Mouse (Mus musculus) cerebellum, adult 11 months (tissue): ENCODE data around the gene Nfkbil1.
A peak's percentile ranks its signal among the peaks of the same experiment; 100 is the strongest.

Source experiments
- DNase-seq: peaks from one replicate; pipeline ENCODE4 v3.0.0; 2022

Gene Nfkbil1

DNA sequence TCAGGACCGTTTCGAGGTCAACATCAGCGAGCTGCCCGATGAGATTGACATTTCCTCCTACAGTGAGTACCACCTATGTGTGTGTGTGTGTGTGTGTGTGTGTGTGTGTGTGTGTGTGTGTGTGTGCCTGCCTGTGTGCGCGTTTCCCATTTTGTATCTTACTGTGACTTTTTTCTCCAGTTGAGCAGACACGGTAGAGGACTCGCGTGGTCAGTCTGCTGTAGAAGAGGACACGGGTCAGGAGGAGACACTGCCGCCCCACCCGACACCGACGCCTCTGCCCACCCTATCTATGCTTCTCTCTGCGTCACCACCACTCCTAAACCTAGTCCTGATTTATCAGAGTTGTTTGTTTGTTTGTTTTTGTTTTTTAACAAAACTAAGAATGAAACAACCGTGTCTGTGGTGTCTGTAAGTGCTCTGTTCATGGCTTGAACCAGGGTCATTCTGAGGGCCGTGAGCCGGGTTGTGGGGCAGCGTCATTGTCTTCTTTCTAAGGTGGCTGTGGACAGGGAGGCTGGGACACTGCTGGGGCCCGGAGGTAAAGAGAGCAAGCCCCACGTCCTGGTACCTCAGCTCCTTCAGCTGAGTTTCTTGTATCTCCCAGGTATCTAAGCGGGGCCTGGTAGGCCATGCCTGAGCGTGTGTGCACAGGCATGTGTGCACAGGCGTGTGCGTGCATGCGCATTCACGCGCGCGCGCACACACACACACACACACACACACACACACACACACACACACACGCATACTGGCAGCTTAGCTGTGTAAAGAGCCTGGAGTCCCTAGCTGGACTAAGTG, 17.9 kb upstream of the Nfkbil1 start:
- no peak for DNase-seq

DNA sequence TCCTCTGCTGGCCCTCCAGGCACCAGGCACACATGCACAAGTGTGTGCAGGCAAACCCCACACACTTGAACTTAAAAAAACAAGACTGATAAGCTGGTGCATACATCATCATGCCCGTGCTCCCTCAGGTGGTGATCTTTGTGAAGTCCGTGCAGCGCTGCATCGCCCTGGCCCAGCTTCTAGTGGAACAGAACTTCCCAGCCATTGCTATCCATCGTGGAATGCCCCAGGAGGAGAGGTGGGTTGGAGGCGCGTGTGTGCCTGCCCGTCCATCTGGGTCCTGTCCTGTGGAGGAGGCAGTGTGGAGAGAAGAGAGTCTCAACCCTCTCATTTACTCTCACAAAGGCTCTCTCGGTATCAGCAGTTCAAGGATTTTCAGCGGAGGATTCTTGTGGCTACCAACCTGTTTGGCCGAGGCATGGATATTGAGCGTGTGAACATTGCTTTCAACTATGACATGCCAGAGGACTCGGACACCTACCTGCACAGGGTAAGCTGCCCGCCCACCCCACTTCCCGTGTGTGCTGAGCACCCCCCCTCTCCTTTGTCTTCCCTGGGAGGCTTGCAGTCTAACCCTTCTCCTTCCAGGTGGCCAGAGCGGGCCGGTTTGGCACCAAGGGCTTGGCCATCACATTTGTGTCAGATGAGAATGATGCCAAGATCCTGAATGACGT, 17.2 kb upstream of the Nfkbil1 start:
- no peak for DNase-seq

DNA sequence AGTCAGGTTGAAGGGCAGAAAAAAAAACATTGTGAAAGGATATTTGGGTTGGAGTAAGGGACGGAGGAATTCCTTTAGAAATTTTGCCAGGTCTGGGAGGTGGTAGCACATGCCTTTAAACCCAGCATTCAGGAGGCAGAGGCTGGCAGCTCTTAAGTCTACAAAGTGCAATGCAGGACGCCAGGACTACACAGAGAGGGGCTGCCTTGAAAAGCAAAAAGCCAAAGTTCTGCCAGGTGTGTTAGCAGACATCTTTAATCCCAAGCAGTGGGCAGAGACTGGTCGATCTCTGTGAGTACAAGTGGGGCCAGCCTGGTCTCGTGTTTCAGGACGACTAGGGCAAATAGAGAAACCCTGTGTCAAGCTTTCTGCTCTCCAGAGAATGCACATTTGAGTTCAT, 16.4 kb upstream of the Nfkbil1 start:
- no peak for DNase-seq

GRCm38 (mm10) chr17:35251162-35251719, 15.6 kb upstream of the Nfkbil1 start:
- no peak for DNase-seq

DNA sequence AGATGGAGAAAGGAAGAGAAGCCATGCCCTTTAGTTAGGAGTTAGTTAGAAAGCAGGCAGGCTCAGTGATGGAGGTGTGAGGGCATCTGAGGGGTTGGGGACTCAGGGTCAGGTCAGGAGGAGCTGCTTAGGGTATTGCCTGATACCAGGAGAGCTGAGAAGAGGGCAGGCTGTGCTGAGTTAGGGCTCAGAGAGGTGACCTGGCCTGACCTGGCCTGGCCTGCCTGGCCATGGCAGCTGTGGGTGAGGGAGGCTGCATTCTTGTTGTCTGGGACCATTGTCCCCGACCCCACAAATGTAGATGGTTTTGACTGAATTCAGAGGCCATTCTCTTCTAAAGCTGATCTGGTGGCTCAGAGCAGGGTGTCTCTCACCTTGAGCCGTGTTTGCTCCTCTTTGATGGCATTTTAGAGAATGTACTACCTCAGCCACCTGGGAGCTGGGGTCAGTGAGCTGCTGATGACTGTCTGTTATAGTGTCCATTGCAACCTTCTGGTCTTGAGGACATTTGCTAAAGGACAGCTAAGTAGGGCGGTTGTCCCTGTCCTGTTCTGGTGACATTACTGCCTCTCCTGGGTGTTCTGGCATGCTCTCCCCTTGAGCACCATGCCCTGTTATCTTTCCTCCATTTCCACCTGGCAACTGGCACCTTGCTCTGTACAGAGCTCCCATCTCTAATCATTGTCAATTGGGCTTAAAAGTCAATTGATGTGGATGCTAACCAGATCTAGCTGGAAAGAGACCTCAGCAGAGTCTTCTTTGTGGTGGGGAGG, 14.9 kb upstream of the Nfkbil1 start:
- DNase-seq, result no peak

GRCm38 (mm10) chr17:35249451-35250197, 14.0 kb upstream of the Nfkbil1 start:
- no peak for DNase-seq

GRCm38 (mm10) chr17:35248986-35249385, 13.4 kb upstream of the Nfkbil1 start:
- no peak for DNase-seq

DNA sequence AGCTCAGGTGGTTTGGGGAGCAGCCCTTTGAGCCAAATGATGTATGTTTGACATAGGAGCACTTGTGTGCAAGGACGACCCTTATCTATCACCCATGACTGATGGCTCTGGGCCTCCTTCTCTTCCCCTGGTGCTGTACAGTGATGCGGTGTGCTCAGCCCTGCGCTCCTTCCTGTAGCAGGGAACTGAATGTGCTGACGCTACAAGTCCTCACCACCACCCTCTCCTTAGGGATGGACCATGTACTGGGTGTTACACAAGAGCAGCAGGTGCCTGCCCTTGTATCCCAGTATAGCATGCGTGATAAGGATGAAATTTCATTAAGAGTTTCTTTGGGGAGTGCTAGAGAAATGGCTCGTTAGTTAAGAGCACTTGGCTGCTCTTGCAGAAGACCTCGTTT, 11.6 kb upstream of the Nfkbil1 start:
- DNase-seq, result no peak

DNA sequence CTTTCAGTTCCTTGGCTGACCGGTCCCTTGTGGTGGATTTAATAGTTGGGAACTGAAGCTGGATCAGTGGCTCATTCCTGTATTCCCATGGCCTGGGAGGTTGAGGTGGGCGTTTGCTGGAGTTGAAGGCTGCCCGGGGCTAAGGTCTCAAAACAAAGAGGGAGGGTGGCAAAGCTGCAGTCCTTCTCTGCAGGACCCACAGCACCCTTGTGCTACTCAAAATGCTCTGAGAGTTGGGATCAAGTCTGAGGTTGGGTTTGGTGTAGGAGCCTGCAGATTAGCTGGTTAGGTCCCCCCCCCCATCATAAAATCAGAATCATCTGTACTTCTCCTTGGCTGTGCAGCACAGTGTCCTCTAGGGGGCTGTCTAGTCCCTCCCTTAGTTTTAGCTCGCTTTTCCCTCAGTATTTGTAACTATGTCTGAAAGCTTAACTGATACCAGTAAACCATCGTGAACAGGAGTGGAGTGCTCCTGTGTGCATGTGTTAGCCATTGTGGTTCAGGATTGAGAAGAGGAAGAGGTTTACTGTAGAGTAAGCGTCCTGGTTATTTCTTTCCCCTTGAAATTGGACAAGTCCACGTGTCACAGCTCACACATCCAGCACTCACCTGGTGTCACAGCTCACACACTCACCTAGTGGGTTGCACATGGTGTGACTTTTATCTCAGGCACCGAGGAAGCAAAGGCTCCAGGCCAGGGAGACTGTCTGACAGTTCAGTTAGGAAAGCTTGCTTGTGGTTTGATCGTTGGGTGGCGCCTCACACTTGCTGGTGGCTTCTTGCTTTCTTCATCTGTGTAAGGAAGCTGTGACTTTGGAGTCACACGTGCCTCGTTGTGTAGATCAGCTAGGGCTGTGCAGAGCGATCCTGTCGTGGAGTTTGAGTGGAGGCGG, 10.4 kb upstream of the Nfkbil1 start:
- DNase-seq, result no peak

- no peak for DNase-seq
Observed at GRCm38 (mm10) chr17:35244999-35245398, 9.4 kb upstream of the Nfkbil1 start.

DNA sequence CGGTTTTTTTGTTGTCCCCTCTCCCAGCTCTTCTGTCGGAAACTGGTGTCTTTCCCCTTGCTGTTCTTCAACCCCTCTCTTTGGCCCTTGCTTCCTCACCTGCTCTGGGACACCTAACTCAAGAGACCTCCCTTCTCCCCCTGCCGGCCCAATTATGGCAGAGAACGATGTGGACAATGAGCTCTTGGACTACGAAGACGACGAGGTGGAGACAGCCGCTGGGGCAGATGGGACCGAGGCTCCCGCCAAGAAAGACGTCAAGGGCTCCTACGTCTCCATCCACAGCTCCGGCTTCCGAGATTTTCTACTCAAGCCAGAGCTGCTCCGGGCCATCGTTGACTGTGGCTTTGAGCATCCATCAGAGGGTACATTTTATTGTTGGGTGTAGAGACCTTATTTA, 7.5 kb upstream of the Nfkbil1 start:
- DNase-seq, result peak; percentile 56

DNA sequence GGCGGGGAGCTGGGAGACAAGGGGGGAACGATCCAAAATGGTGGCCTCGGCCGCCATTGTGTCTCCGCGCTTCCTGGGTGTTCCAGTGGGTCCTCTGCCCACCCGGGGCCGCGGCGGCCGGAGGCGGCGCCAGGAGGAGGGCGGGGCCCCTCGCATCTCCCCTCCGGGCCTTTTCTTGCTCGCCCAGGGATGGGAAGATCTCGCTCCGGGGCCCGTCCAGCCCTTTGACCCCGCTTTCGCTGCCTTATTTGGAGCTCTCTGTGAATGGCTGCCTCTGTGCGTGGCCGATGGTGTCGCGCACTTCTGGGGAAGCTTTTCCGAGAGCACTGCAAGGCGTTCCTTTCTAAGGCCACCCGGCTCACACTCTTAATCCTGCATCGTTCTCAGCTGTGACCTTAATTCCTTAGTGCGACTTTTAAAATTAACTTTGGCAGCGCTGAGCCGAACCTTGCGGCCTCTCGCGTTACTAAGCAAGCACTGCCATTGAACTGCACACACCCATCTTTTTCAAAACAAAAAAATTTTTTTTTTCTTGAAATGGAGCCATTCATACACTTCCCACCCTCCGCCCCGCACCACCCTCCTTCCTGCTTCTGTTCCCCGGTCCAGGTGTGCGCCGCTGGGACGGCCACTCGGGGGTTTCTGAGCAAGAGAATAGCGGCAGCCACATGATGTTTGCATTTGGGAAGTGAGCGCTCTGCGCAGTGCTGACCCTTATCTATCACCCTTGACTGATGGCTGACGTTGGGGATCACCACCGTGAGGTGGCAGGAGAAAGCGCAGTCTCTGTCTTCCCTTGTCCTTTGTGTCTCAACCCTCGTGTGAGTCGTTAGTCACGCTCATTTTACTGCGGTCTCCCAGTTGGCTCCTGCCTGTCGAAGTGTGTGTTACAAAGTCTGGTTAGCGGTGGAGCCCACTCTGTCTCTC, 6.7 kb upstream of the Nfkbil1 start:
- no peak for DNase-seq

DNA sequence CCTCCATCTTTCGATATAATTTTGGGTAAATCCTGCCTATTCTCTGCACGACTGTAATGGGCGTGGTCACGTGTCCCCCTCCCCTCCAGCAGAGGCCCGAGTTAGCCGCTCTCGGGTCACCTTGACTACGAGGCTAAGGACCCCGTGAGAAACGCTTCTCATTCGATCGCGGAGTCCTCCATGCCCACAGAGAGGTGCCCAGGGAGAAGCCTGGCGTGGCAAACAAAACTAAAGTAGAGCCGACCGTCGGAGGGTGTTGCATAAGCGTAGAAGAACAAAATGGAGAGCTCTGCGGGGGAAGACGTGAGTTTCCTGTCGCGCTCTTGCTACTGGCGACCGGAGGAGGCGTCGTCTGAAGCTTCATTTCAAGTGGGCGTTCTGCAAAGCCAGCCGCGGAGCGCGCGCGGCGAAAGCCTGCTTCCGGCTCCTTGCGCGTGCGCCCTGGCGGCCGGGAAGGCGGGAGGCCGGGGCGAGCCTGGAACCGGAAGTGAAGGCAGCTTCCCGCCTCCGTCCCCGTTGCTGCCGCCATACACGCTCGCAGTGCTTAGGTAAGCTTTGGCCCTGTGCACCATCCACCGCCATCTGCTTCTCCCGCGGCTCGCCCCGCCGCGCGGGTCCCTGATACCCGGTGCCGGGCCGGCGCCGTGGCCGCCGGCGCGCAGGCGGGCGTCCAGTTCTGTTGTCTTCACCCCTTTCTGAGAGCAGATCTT, 5.9 kb upstream of the Nfkbil1 start, which contains the start of gene Ddx39b:
Gene Ddx39b, plus strand, starts transcription at position 442 of the 710 bp plus-strand sequence.
- DNase-seq, result peak; percentile 95

DNA sequence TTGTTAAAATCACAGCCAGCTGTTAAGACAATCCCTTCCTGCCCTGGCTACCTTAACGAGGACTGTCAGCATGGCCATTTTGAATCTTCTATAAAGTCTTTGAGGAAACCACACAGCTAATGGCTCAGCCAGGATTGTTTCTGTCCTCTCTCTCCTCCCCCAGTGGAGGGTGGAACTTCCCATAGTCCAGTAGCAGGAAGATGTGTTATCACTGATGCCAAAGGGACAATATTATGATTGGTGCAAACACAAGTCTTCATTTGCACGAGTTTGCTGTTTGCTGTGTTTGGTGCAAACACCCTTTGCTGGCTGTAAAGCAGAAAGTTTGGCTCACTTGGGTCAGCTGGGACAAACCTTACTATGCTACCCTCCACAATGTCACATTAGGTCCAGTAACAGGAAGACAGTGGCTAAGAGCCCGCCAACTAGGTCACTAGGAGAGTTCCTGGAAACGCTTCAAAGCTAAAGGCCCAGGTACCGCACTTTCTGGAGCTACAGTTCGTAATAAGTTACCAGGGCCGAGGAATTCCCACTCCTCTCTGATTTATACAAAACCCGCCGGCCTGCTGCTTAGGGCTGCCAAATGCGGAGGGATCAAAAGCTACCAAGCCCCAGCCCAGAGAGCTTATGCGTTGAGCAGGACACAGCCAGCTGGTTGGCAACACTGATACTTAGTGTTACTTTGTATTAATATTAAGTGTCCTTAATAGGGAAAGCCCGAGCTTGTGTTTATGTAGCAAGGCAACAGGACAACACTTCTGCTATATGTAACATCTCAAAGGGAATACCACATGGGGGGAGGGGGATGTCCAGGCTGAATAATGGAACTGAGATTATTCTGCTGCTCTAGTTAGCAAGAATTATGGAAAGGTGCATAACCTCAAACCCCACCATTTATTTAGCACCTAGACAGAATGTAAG, 5.1 kb upstream of the Nfkbil1 start:
- no peak for DNase-seq

GRCm38 (mm10) chr17:35239700-35240099, 4.1 kb upstream of the Nfkbil1 start:
- no peak for DNase-seq

DNA sequence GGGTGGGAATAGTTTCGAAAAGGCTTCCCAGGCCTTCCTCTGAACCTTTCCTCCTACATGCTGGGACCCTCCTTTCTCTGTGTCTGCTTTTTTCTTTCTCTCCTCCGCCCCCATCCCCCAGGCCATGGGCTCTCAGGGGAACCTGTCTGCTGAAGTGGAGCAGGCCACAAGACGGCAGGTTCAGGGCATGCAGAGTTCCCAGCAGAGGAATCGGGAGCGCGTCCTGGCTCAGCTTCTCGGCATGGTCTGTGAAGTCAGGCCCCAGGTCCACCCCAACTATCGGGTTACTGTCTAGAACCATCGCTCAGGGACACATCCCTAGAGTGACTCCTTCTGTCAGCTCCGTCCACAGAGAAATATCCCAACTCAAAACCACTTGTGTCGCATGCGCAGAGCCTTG, 1.9 kb upstream of the Nfkbil1 start:
- no peak for DNase-seq

- no peak for DNase-seq
Observed at GRCm38 (mm10) chr17:35236996-35237395, 1.4 kb upstream of the Nfkbil1 start.

- DNase-seq, result peak; percentile 99
Observed at GRCm38 (mm10) chr17:35236390-35236746, 776 bp upstream of the Nfkbil1 start.

GRCm38 (mm10) chr17:35234903-35235302, 689 bp downstream of the Nfkbil1 start:
- peak; percentile 54 for DNase-seq
